Comparison of ENCODE assay signal across 25 mouse cellular contexts in genomic region chr7:89201954-89202353, GRCm38 (mm10).
DNase-seq lines count a peak whose midpoint lies in the region; ATAC-seq and TF ChIP-seq lines count a peak whose summit lies in the region.
"Had no signal": no experiment of that assay in that cellular context is flagged by ENCODE, and none has a peak within 500 bp of the region (broad histone marks: within the 10 kb centered on the region; RNA-seq: fewer than 3 reads in every experiment).

No protein-coding gene starts in this region.

- H3K4me3 ChIP-seq in hindbrain, embryonic 16.5 days (ENCODE audit: low read length), result no peak overlapping the region
- H3K4me3 ChIP-seq in hindbrain, embryonic 10.5 days, result no peak overlapping the region
- H3K4me3 ChIP-seq in liver, embryonic 11.5 days (ENCODE audit: low read depth, low read length), result no peak overlapping the region
- H3K4me3 ChIP-seq in liver, postnatal 0 days (ENCODE audit: low read depth, low read length), result no peak overlapping the region
- H3K4me3 ChIP-seq in intestine, embryonic 16.5 days (ENCODE audit: low read length), result no peak overlapping the region
- H3K4me3 ChIP-seq in midbrain, embryonic 14.5 days (replicated peaks; ENCODE audit: low read depth, low read length), result no peak overlapping the region
- H3K4me3 ChIP-seq: erythroblast, embryonic 14.5 days; heart, embryonic 12.5 days; hindbrain, embryonic 15.5 days; limb, embryonic 15.5 days had no signal

- no peaks in the 10 kb centered on the region for H3K9me3 ChIP-seq in hindbrain, embryonic 16.5 days (ENCODE audit: control insufficient read depth, low read length)
- H3K9me3 ChIP-seq in hindbrain, embryonic 10.5 days, result no peaks in the 10 kb centered on the region
- H3K9me3 ChIP-seq in liver, embryonic 11.5 days (ENCODE audit: control insufficient read depth, low read length), result no peaks in the 10 kb centered on the region
- no peaks in the 10 kb centered on the region for H3K9me3 ChIP-seq in liver, postnatal 0 days (ENCODE audit: low read length)
- no peaks in the 10 kb centered on the region for H3K9me3 ChIP-seq in intestine, embryonic 16.5 days (ENCODE audit: control insufficient read depth, low read length)
- no peaks in the 10 kb centered on the region for H3K9me3 ChIP-seq in midbrain, embryonic 14.5 days (ENCODE audit: control insufficient read depth, low read length)
- H3K9me3 ChIP-seq: heart, embryonic 12.5 days; hindbrain, embryonic 15.5 days; limb, embryonic 15.5 days had no signal

- 0 out of 2 replicates have a peak, but pooled peaks have one; percentile 27 for ATAC-seq in hindbrain, embryonic 16.5 days
- 0 out of 2 replicates have a peak, but pooled peaks have one; percentile 26 for ATAC-seq in liver, embryonic 11.5 days (replicated peaks; ENCODE audit: low FRiP score)
- no peak for ATAC-seq in liver, postnatal 0 days
- peak; percentile 36; the same call in 1 of the 2 replicates for ATAC-seq in intestine, embryonic 16.5 days
- 0 out of 2 replicates have a peak, but pooled peaks have one; percentile 20 for ATAC-seq in midbrain, embryonic 14.5 days (ENCODE audit: low FRiP score, low TSS enrichment)
- ATAC-seq: forebrain, embryonic 16.5 days had no signal

- TF ChIP-seq CTCF in liver, postnatal 0 days (IDR thresholded peaks at IDR 0.05; ENCODE audit: low read depth), result no peak

- no peak for DNase-seq in hindbrain, embryonic 10.5 days (ENCODE audit: low spot score)
- no peak for DNase-seq in liver, embryonic 11.5 days (ENCODE audit: low spot score)
- DNase-seq in liver, postnatal 0 days, result no peak
- no peak for DNase-seq in midbrain, embryonic 14.5 days
- no peak for DNase-seq in urinary bladder, postnatal 25 days (ENCODE audit: low spot score)
- DNase-seq: adrenal gland, postnatal 25 days; B cell, adult 2 months; cerebellum, adult 11-12 months; cerebellum, adult 9-11 months; embryo, embryonic 11 days; heart, postnatal 10 days; kidney, postnatal 4 days; lung, postnatal 4 days; right cerebral cortex, postnatal 4 days; thymus, adult 18-20 months; thymus, postnatal 25 days had no signal

- H3K36me3 ChIP-seq in hindbrain, embryonic 16.5 days (ENCODE audit: control insufficient read depth, insufficient read depth, low read length), result no peaks in the 10 kb centered on the region
- no peaks in the 10 kb centered on the region for H3K36me3 ChIP-seq in hindbrain, embryonic 10.5 days
- H3K36me3 ChIP-seq in liver, embryonic 11.5 days (ENCODE audit: control insufficient read depth, insufficient read depth, low read length), result no peaks in the 10 kb centered on the region
- H3K36me3 ChIP-seq in liver, postnatal 0 days (replicated peaks; ENCODE audit: insufficient read depth, low read length), result no peaks in the 10 kb centered on the region
- no peaks in the 10 kb centered on the region for H3K36me3 ChIP-seq in intestine, embryonic 16.5 days (ENCODE audit: control insufficient read depth, insufficient read depth, low read length)
- no peaks in the 10 kb centered on the region for H3K36me3 ChIP-seq in midbrain, embryonic 14.5 days (ENCODE audit: control insufficient read depth, insufficient read depth, low read length)
- H3K36me3 ChIP-seq: heart, embryonic 12.5 days; hindbrain, embryonic 15.5 days; limb, embryonic 15.5 days had no signal

- H3K4me1 ChIP-seq in hindbrain, embryonic 16.5 days (ENCODE audit: control insufficient read depth, insufficient read depth, low read depth, low read length), result no peaks in the 10 kb centered on the region
- 0 out of 2 replicates have a peak, but pooled peaks cover 3% of the 10 kb centered on the region for H3K4me1 ChIP-seq in hindbrain, embryonic 10.5 days (replicated peaks)
- no peaks in the 10 kb centered on the region for H3K4me1 ChIP-seq in liver, embryonic 11.5 days (replicated peaks; ENCODE audit: control insufficient read depth, insufficient read depth, low read length)
- H3K4me1 ChIP-seq in liver, postnatal 0 days (ENCODE audit: insufficient read depth), result no peaks in the 10 kb centered on the region
- H3K4me1 ChIP-seq in intestine, embryonic 16.5 days (ENCODE audit: control insufficient read depth, insufficient read depth, low read length), result no peaks in the 10 kb centered on the region
- H3K4me1 ChIP-seq in midbrain, embryonic 14.5 days (ENCODE audit: control insufficient read depth, insufficient read depth, low read length), result no peaks in the 10 kb centered on the region
- H3K4me1 ChIP-seq: hindbrain, embryonic 15.5 days had no signal

- H3K27me3 ChIP-seq in hindbrain, embryonic 16.5 days (replicated peaks; ENCODE audit: control insufficient read depth, insufficient read depth, low read length), result no peaks in the 10 kb centered on the region
- no peaks in the 10 kb centered on the region for H3K27me3 ChIP-seq in hindbrain, embryonic 10.5 days (ENCODE audit: insufficient read depth, poor library complexity, severe bottlenecking)
- H3K27me3 ChIP-seq in liver, embryonic 11.5 days (replicated peaks; ENCODE audit: control insufficient read depth, insufficient read depth, low read length), result no peaks in the 10 kb centered on the region
- H3K27me3 ChIP-seq in liver, postnatal 0 days (ENCODE audit: insufficient read depth, low read length), result no peaks in the 10 kb centered on the region
- no peaks in the 10 kb centered on the region for H3K27me3 ChIP-seq in intestine, embryonic 16.5 days (replicated peaks; ENCODE audit: control insufficient read depth, insufficient read depth, low read length)
- H3K27me3 ChIP-seq in midbrain, embryonic 14.5 days (ENCODE audit: control insufficient read depth, insufficient read depth, low read length), result no peaks in the 10 kb centered on the region
- H3K27me3 ChIP-seq: heart, embryonic 12.5 days; hindbrain, embryonic 15.5 days; limb, embryonic 15.5 days had no signal

- TF ChIP-seq EP300 in liver, postnatal 0 days (IDR thresholded peaks at IDR 0.05; ENCODE audit: low read depth), result no peak

- no peak overlapping the region for H3K9ac ChIP-seq in hindbrain, embryonic 16.5 days (ENCODE audit: low read depth, low read length)
- no peak overlapping the region for H3K9ac ChIP-seq in liver, embryonic 11.5 days (ENCODE audit: low read depth, low read length)
- no peak overlapping the region for H3K9ac ChIP-seq in liver, postnatal 0 days (replicated peaks)
- H3K9ac ChIP-seq in intestine, embryonic 16.5 days (ENCODE audit: low read depth, low read length), result no peak overlapping the region
- no peak overlapping the region for H3K9ac ChIP-seq in midbrain, embryonic 14.5 days (replicated peaks; ENCODE audit: low read length)
- H3K9ac ChIP-seq: heart, embryonic 12.5 days; hindbrain, embryonic 15.5 days; limb, embryonic 15.5 days had no signal

- no peak overlapping the region for H3K4me2 ChIP-seq in hindbrain, embryonic 16.5 days (ENCODE audit: low read length)
- no peak overlapping the region for H3K4me2 ChIP-seq in liver, embryonic 11.5 days
- no peak overlapping the region for H3K4me2 ChIP-seq in liver, postnatal 0 days (ENCODE audit: low read depth, low read length)
- no peak overlapping the region for H3K4me2 ChIP-seq in intestine, embryonic 16.5 days (ENCODE audit: low read depth, low read length)
- H3K4me2 ChIP-seq in midbrain, embryonic 14.5 days (ENCODE audit: low read length), result no peak overlapping the region
- H3K4me2 ChIP-seq: heart, embryonic 12.5 days; hindbrain, embryonic 15.5 days; limb, embryonic 15.5 days had no signal

- no peak overlapping the region for H3K27ac ChIP-seq in hindbrain, embryonic 16.5 days (ENCODE audit: low read depth, low read length)
- no peak overlapping the region for H3K27ac ChIP-seq in hindbrain, embryonic 10.5 days
- no peak overlapping the region for H3K27ac ChIP-seq in liver, embryonic 11.5 days (ENCODE audit: low read depth, low read length)
- H3K27ac ChIP-seq in liver, postnatal 0 days (ENCODE audit: low read depth), result no peak overlapping the region
- H3K27ac ChIP-seq in intestine, embryonic 16.5 days (ENCODE audit: low read length), result no peak overlapping the region
- H3K27ac ChIP-seq in midbrain, embryonic 14.5 days (replicated peaks; ENCODE audit: low read depth, low read length), result no peak overlapping the region
- H3K27ac ChIP-seq: hindbrain, embryonic 15.5 days; kidney, postnatal 0 days; limb, embryonic 15.5 days; stomach, postnatal 0 days had no signal
